Mouse (Mus musculus) small intestine, adult 2 months (tissue): ENCODE measurements around the gene Vti1a. TPM values are rescaled to one million over a fixed set of nuclear protein-coding genes. Genes with fewer than 3 reads are reported as not detected.
A peak's percentile ranks its signal among the peaks of the same experiment; 100 is the strongest.

ENCODE experiments used
- H3K27ac ChIP-seq: fragments of 200-500 bp; 2 replicates; pipeline ENCODE4 v1.5.1; 2012; ENCODE audit warnings: low read depth, low read length, control low read depth, inconsistent platforms; ENCODE audit not compliant: insufficient read depth
- H3K27me3 ChIP-seq: fragments of 200-500 bp; 2 replicates; pipeline ENCODE4 v1.6.1; 2012; ENCODE audit warnings: mild to moderate bottlenecking, moderate library complexity, low read length, inconsistent platforms; ENCODE audit not compliant: control insufficient read depth, insufficient read depth
- H3K36me3 ChIP-seq: fragments of 200-500 bp; 2 replicates; pipeline ENCODE4 v1.6.1; 2012; ENCODE audit warnings: mild to moderate bottlenecking, low read length, control low read depth, inconsistent platforms; ENCODE audit not compliant: control insufficient read depth, insufficient read depth
- H3K4me1 ChIP-seq: fragments of 200-500 bp; 2 replicates; pipeline ENCODE4 v1.6.1; 2012; ENCODE audit warnings: low read length, inconsistent platforms, mixed read lengths; ENCODE audit not compliant: control insufficient read depth, insufficient read depth, insufficient read length
- H3K4me3 ChIP-seq: fragments of 200-500 bp; 2 replicates; pipeline ENCODE4 v1.5.1; 2012; ENCODE audit warnings: low read depth, mild to moderate bottlenecking, control low read depth, inconsistent platforms, low read length, moderate library complexity
- CTCF ChIP-seq: fragments of 200-500 bp; IDR thresholded peaks from 2 replicates; pipeline ENCODE4 v1.5.1; 2012; ENCODE audit warnings: low read depth, mild to moderate bottlenecking, control low read depth, inconsistent platforms, low read length, moderate library complexity, mixed read lengths; ENCODE audit not compliant: insufficient replicate concordance, insufficient read length; ENCODE audit errors: extremely low read depth
- POLR2A ChIP-seq: fragments of 200-500 bp; IDR thresholded peaks from 2 replicates; pipeline ENCODE4 v1.6.1; 2012; ENCODE audit warnings: low read depth, mild to moderate bottlenecking, control low read depth, inconsistent platforms, low read length, moderate library complexity
- WGBS: fragments of 180-500 bp; shearing (Covaris S2); methylation state at CpG from one replicate; pipeline ENCODE4 v1.1.7; 2018; 5-methylcytosine and 5-hydroxymethylcytosine counted together
- polyA plus RNA-seq: library from polyadenylated mRNA; depleted of rRNA; stranded (reverse); fragments of >200 nt; gene quantifications from 2 replicates; pipeline ENCODE4 v1.2.3, GENCODE M21; 2012

Vti1a gene
- polyA plus RNA-seq, 1 experiment: 8.1 TPM

DNA sequence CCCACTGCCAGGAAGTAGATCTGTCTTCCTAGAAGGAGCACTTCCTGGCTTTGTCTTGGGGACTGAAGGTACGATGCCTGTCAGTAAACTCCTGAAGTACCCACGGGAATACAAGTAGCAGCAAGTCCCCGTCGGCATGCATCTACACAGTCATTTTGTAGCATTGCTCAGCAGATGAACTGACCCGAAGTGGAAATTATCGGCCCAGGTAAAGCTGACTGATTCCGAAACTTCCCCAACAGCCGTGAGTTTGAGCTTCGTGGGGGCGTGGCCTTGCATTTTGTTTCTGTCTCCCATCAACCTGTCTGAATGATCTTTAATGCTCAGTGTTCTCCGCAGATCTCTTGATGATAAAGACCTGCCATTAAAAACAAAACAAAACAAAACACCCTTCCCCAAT lies 85.5 kb downstream of the Vti1a start:
- TF ChIP-seq CTCF (no peak), POLR2A (no peak)
- H3K27me3 ChIP-seq: no peaks in the 10 kb centered on the region
- 86% methylated on average over 11 of the region's 11 CpGs for WGBS
- H3K4me1 ChIP-seq: no peaks in the 10 kb centered on the region
- H3K27ac ChIP-seq: no peak overlapping the region
- H3K36me3 ChIP-seq: peaks cover 8% of the 10 kb centered on the region
- H3K4me3 ChIP-seq: no peak overlapping the region

DNA sequence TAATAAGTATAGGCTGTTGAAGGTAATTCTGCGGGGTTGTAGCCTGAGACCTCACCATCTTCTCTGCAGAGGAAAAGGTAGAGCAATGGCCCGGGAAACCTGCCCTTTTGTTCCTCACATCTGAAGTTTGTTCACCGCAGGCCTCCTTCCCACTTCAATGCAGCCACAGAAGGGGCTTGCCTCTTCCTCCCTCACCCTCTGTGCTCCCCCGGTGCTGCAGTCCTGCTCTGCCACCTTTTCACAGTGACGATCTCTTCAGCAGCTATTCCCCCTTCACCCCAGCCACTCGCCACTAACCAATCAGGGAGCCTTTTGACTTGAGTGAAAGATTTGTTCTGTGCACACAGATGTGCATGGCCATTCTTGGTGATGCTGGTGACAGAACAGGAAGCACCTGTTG lies 92.4 kb downstream of the Vti1a start:
- Histone ChIP-seq H3K27me3 (no peaks in the 10 kb centered on the region), H3K4me3 (no peak overlapping the region), H3K4me1 (no peaks in the 10 kb centered on the region), H3K27ac (no peak overlapping the region), H3K36me3 (0 out of 2 replicates have a peak, but pooled peaks cover 2% of the 10 kb centered on the region)
- TF ChIP-seq CTCF: no peak
- WGBS: 82% methylated on average over 6 of the region's 6 CpGs

DNA sequence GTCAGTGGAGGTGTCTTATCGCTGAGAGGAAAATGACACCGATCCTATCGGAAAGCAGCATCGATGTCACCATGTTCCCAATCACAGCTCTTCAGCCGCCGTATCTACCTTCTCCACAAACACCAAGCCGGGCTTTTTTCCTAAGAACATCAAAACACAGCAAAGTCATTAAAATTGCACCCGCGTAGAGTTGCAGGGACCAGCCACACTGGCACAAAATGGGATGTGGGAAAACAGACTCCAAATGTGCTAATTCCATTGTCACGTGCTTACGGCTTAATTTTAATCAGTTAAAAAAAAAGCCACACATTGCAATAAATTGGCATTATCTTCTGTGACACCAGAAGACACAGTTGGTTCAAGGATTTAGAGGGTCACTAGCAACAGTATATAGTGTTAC lies 95.3 kb downstream of the Vti1a start:
- no peak overlapping the region for H3K27ac ChIP-seq
- TF ChIP-seq POLR2A (no peak), CTCF (no peak)
- 94% methylated on average over 11 of the region's 11 CpGs for WGBS
- 0 out of 2 replicates have a peak, but pooled peaks cover 2% of the 10 kb centered on the region for H3K36me3 ChIP-seq
- no peak overlapping the region for H3K4me3 ChIP-seq
- no peaks in the 10 kb centered on the region for H3K27me3 ChIP-seq
- no peaks in the 10 kb centered on the region for H3K4me1 ChIP-seq

DNA sequence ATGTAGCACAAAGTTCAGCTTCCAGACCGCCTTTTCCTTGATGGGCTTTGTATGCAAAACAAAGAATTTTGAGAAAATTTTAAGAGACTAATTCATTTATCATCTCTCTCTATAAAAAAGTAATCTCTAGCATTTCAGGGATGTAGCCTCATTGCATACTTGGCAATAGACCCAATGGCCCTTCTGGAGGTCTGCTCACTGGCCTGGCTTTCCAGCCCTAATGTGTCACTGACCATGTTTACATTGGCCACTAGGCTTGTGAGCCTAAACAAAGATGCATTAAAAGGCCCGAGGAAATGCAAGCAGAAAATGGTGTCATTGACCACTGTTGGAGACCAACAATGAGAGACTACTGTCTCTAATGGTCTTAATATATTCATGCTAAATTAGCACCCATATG lies 95.8 kb downstream of the Vti1a start:
- H3K27ac ChIP-seq: no peak overlapping the region
- H3K27me3 ChIP-seq: no peaks in the 10 kb centered on the region
- no peak overlapping the region for H3K4me3 ChIP-seq
- H3K4me1 ChIP-seq: no peaks in the 10 kb centered on the region
- 73% methylated on average over 2 of the region's 2 CpGs for WGBS
- no peak for TF ChIP-seq POLR2A
- no peak for TF ChIP-seq CTCF
- H3K36me3 ChIP-seq: 0 out of 2 replicates have a peak, but pooled peaks cover 2% of the 10 kb centered on the region

DNA sequence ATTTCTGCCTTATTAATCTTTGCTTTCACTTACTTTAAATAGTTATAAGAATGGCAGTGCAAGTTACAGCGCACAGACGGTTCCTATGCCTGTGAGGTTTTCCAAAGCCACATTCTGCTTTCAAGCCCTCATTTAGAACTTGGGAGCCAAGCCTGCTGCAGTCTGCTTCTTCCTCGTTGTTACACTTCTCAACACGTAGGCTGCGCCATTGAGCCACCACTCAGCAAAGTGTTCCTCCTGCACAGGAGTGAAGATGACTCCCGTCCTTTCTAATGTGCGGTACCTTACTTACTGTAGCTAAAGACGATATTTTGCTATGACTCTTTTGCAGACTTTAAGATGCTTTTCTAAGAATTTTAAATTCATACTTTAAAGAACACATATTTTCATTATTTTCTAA lies 98.0 kb downstream of the Vti1a start:
- 57% methylated on average over 8 of the region's 8 CpGs for WGBS
- Histone ChIP-seq H3K27me3 (no peaks in the 10 kb centered on the region), H3K4me1 (no peaks in the 10 kb centered on the region), H3K4me3 (no peak overlapping the region), H3K27ac (no peak overlapping the region), H3K36me3 (0 out of 2 replicates have a peak, but pooled peaks cover 2% of the 10 kb centered on the region)
- TF ChIP-seq CTCF (peak; percentile 74; the same call in 1 of the 2 replicates), POLR2A (no peak)

DNA sequence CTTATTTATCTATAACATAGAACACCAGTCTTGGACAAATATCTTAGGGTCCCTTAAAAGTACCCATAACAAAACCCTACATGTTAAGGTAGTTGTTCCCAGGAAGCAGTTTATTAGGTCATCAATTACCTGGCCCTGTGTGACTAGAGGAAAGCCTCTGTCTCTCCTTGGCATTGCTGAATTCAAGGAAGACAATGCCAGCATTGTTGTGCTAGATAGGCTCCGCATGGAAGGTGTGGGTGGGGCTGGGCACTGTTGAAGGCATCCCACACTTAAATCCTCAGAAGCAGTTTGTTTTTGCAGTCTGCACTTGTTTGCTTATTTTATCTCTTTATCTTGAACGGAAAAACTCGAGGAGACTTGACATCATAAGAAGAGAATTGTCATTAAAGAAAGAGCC lies 102.7 kb downstream of the Vti1a start:
- 28% methylated on average over 3 of the region's 3 CpGs for WGBS
- H3K27me3 ChIP-seq: no peaks in the 10 kb centered on the region
- H3K4me1 ChIP-seq: peaks cover 3% of the 10 kb centered on the region
- no peaks in the 10 kb centered on the region for H3K36me3 ChIP-seq
- no peak for TF ChIP-seq CTCF
- no peak for TF ChIP-seq POLR2A
- no peak overlapping the region for H3K27ac ChIP-seq
- H3K4me3 ChIP-seq: no peak overlapping the region

DNA sequence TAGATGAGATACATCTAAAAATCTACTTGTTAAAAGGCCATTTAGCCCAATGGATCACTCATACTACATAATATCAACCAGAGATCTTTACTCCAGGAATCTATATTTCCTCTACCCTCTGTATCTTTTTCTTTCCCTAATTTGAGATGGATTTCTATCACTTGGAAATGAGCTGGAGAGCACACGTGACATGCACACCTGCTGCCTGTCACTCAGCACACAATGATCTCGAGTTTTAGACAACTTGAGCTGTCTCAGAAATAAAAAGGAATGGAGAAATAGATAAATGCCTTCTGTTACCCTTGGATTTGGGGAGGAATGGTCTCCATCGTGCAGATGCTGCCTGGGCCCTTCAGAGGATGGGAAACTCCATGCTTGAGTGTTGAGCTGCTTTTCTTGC lies 103.9 kb downstream of the Vti1a start:
- WGBS: 89% methylated on average over 3 of the region's 3 CpGs
- peaks cover 8% of the 10 kb centered on the region for H3K4me1 ChIP-seq
- H3K4me3 ChIP-seq: no peak overlapping the region
- no peaks in the 10 kb centered on the region for H3K36me3 ChIP-seq
- no peaks in the 10 kb centered on the region for H3K27me3 ChIP-seq
- H3K27ac ChIP-seq: no peak overlapping the region
- TF ChIP-seq POLR2A: no peak
- TF ChIP-seq CTCF: no peak

DNA sequence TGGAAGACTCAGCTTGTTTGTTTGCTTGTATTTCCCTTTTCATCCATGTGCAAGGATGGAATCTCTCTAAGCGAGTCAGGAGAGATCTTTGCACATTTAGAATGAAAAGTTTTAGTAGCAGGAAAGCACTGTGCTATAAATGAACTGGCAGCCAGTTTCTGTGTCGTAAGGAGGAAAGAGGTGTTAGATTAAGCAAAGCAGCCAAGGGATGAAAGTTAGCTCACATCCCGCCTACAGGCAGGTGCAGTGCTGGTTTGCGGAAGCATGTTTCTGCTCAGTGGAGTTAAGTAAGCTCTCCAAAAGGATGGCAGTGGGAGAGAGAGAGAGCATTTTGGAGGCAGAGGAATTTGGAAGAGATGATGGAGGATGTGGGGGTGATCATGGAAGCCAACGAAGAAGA lies 105.7 kb downstream of the Vti1a start:
- no peak overlapping the region for H3K4me3 ChIP-seq
- TF ChIP-seq CTCF: no peak
- TF ChIP-seq POLR2A: no peak
- 92% methylated on average over 5 of the region's 5 CpGs for WGBS
- no peaks in the 10 kb centered on the region for H3K27me3 ChIP-seq
- peaks cover 8% of the 10 kb centered on the region for H3K4me1 ChIP-seq
- no peak overlapping the region for H3K27ac ChIP-seq
- no peaks in the 10 kb centered on the region for H3K36me3 ChIP-seq
